Mouse (Mus musculus): ENCODE results near the gene Stk32c. TPM values are rescaled to one million over a fixed set of nuclear protein-coding genes. Genes with fewer than 3 reads are reported as not detected.
A peak's percentile ranks its signal among the peaks of the same experiment; 100 is the strongest.

The Stk32c gene
- polyA plus RNA-seq, 1 experiment = 3.2 TPM

GRCm38 (mm10) chr7:139087801-139088200 lies 125.3 kb downstream of the Stk32c start:
- DNase-seq = no peak

GRCm38 (mm10) chr7:139086195-139087158 lies 126.6 kb downstream of the Stk32c start:
- 4% methylated on average over 61 of the region's 61 CpGs for WGBS
- no peaks in the 10 kb centered on the region for H3K4me1 ChIP-seq (ENCODE audit: control insufficient read depth, insufficient read depth, low read length)
- H3K4me3 ChIP-seq (ENCODE audit: insufficient read depth, low read depth, low read length) = peak overlapping the region; percentile 21; the same call in 1 of the 2 replicates
- DNase-seq = no peak
- H3K27ac ChIP-seq (ENCODE audit: insufficient read depth, low read depth, low read length) = no peak overlapping the region
- no peak for TF ChIP-seq POLR2A (IDR thresholded peaks at IDR 0.05; ENCODE audit: low read depth, low read length)
- TF ChIP-seq CTCF (conservative IDR thresholded peaks at IDR 0.05; ENCODE audit: insufficient read depth, insufficient read length, low read depth, low read length) = no peak
- no peaks in the 10 kb centered on the region for H3K36me3 ChIP-seq (ENCODE audit: control insufficient read depth, insufficient read depth, low read length)
- no peaks in the 10 kb centered on the region for H3K27me3 ChIP-seq (replicated peaks; ENCODE audit: control insufficient read depth, insufficient read depth, low read length)

More at GRCm38 (mm10) chr7:139087801-139088200, 125.3 kb downstream of the Stk32c start:
- H3K36me3 ChIP-seq (ENCODE audit: control insufficient read depth, insufficient read depth, low read length) = no peaks in the 10 kb centered on the region
- no peaks in the 10 kb centered on the region for H3K27me3 ChIP-seq (replicated peaks; ENCODE audit: control insufficient read depth, insufficient read depth, low read length)
- no peak overlapping the region for H3K27ac ChIP-seq (ENCODE audit: insufficient read depth, low read depth, low read length)
- TF ChIP-seq CTCF (conservative IDR thresholded peaks at IDR 0.05; ENCODE audit: insufficient read depth, insufficient read length, low read depth, low read length) = no peak
- no peak for TF ChIP-seq POLR2A (IDR thresholded peaks at IDR 0.05; ENCODE audit: low read depth, low read length)
- H3K4me3 ChIP-seq (ENCODE audit: insufficient read depth, low read depth, low read length) = no peak overlapping the region
- no peaks in the 10 kb centered on the region for H3K4me1 ChIP-seq (ENCODE audit: control insufficient read depth, insufficient read depth, low read length)
- 72% methylated on average over 2 of the region's 2 CpGs for WGBS

GRCm38 (mm10) chr7:139085629-139086194 lies 127.4 kb downstream of the Stk32c start, which contains the start of gene Dpysl4:
Gene Dpysl4 (plus strand): TSS chr7:139086001.
- Histone ChIP-seq H3K4me3 (ENCODE audit: insufficient read depth, low read depth, low read length) (peak within 1 kb of the TSS; percentile 21; the same call in 1 of the 2 replicates), H3K36me3 (ENCODE audit: control insufficient read depth, insufficient read depth, low read length) (no peaks in the 10 kb centered on the region), H3K27ac (ENCODE audit: insufficient read depth, low read depth, low read length) (no peak within 1 kb of the TSS), H3K27me3 (replicated peaks; ENCODE audit: control insufficient read depth, insufficient read depth, low read length) (no peaks in the 10 kb centered on the region), H3K4me1 (ENCODE audit: control insufficient read depth, insufficient read depth, low read length) (no peaks in the 10 kb centered on the region)
- WGBS = 9% methylated on average over 32 of the region's 32 CpGs
- DNase-seq = peak; percentile 19
- TF ChIP-seq POLR2A (IDR thresholded peaks at IDR 0.05; ENCODE audit: low read depth, low read length) (no peak), CTCF (conservative IDR thresholded peaks at IDR 0.05; ENCODE audit: insufficient read depth, insufficient read length, low read depth, low read length) (no peak)

GRCm38 (mm10) chr7:139084316-139084715 lies 128.8 kb downstream of the Stk32c start:
- 70% methylated on average over 1 of the region's 1 CpGs for WGBS
- Histone ChIP-seq H3K4me1 (ENCODE audit: control insufficient read depth, insufficient read depth, low read length) (no peaks in the 10 kb centered on the region), H3K27me3 (replicated peaks; ENCODE audit: control insufficient read depth, insufficient read depth, low read length) (no peaks in the 10 kb centered on the region), H3K36me3 (ENCODE audit: control insufficient read depth, insufficient read depth, low read length) (no peaks in the 10 kb centered on the region), H3K27ac (ENCODE audit: insufficient read depth, low read depth, low read length) (no peak overlapping the region), H3K4me3 (ENCODE audit: insufficient read depth, low read depth, low read length) (no peak overlapping the region)
- no peak for DNase-seq
- TF ChIP-seq CTCF (conservative IDR thresholded peaks at IDR 0.05; ENCODE audit: insufficient read depth, insufficient read length, low read depth, low read length) = no peak

- H3K4me1 ChIP-seq (ENCODE audit: control insufficient read depth, insufficient read depth, low read length) = no peaks in the 10 kb centered on the region
- H3K36me3 ChIP-seq (ENCODE audit: control insufficient read depth, insufficient read depth, low read length) = no peaks in the 10 kb centered on the region
- H3K27ac ChIP-seq (ENCODE audit: insufficient read depth, low read depth, low read length) = no peak overlapping the region
- TF ChIP-seq POLR2A (IDR thresholded peaks at IDR 0.05; ENCODE audit: low read depth, low read length) (no peak), CTCF (conservative IDR thresholded peaks at IDR 0.05; ENCODE audit: insufficient read depth, insufficient read length, low read depth, low read length) (no peak)
- no peaks in the 10 kb centered on the region for H3K27me3 ChIP-seq (replicated peaks; ENCODE audit: control insufficient read depth, insufficient read depth, low read length)
- no peak overlapping the region for H3K4me3 ChIP-seq (ENCODE audit: insufficient read depth, low read depth, low read length)
- 30% methylated on average over 8 of the region's 8 CpGs for WGBS
- no peak for DNase-seq
These were observed 130.8 kb downstream of the Stk32c start for GRCm38 (mm10) chr7:139082281-139082680.

GRCm38 (mm10) chr7:139081158-139081557 lies 131.9 kb downstream of the Stk32c start:
- DNase-seq = no peak
- 66% methylated on average over 5 of the region's 5 CpGs for WGBS
- TF ChIP-seq CTCF (conservative IDR thresholded peaks at IDR 0.05; ENCODE audit: insufficient read depth, insufficient read length, low read depth, low read length) (no peak), POLR2A (IDR thresholded peaks at IDR 0.05; ENCODE audit: low read depth, low read length) (no peak)
- no peaks in the 10 kb centered on the region for H3K27me3 ChIP-seq (replicated peaks; ENCODE audit: control insufficient read depth, insufficient read depth, low read length)
- H3K4me3 ChIP-seq (ENCODE audit: insufficient read depth, low read depth, low read length) = no peak overlapping the region
- no peaks in the 10 kb centered on the region for H3K36me3 ChIP-seq (ENCODE audit: control insufficient read depth, insufficient read depth, low read length)
- no peaks in the 10 kb centered on the region for H3K4me1 ChIP-seq (ENCODE audit: control insufficient read depth, insufficient read depth, low read length)
- H3K27ac ChIP-seq (ENCODE audit: insufficient read depth, low read depth, low read length) = no peak overlapping the region

- TF ChIP-seq POLR2A (IDR thresholded peaks at IDR 0.05; ENCODE audit: low read depth, low read length) = no peak
- 0 out of 2 replicates have a peak, but pooled peaks have one; percentile 12 for TF ChIP-seq CTCF (conservative IDR thresholded peaks at IDR 0.05; ENCODE audit: insufficient read depth, insufficient read length, low read depth, low read length)
- no peak overlapping the region for H3K4me3 ChIP-seq (ENCODE audit: insufficient read depth, low read depth, low read length)
- no peak overlapping the region for H3K27ac ChIP-seq (ENCODE audit: insufficient read depth, low read depth, low read length)
- H3K4me1 ChIP-seq (ENCODE audit: control insufficient read depth, insufficient read depth, low read length) = no peaks in the 10 kb centered on the region
- 73% methylated on average over 4 of the region's 4 CpGs for WGBS
- DNase-seq = no peak
- no peaks in the 10 kb centered on the region for H3K27me3 ChIP-seq (replicated peaks; ENCODE audit: control insufficient read depth, insufficient read depth, low read length)
- H3K36me3 ChIP-seq (ENCODE audit: control insufficient read depth, insufficient read depth, low read length) = no peaks in the 10 kb centered on the region
These were observed 132.4 kb downstream of the Stk32c start for GRCm38 (mm10) chr7:139080714-139081113.
